27 mouse cellular contexts compared by ENCODE assay signal in genomic region chr9:120595306-120595705, GRCm38 (mm10). TPM values are rescaled to one million over a fixed set of nuclear protein-coding genes. Genes with fewer than 3 reads are reported as not detected.
A peak's percentile ranks its signal among the peaks of the same experiment; 100 is the strongest.
DNase-seq lines count a peak whose midpoint lies in the region; ATAC-seq lines count a peak whose summit lies in the region.
"Had no signal": no experiment of that assay in that cellular context is flagged by ENCODE, and none has a peak within 500 bp of the region (broad histone marks: within the 10 kb centered on the region; RNA-seq: fewer than 3 reads in every experiment).

No protein-coding gene starts in this region.

- H3K36me3 ChIP-seq in hindbrain, embryonic 16.5 days (ENCODE audit: control insufficient read depth, insufficient read depth, low read length) = no peaks in the 10 kb centered on the region
- no peaks in the 10 kb centered on the region for H3K36me3 ChIP-seq in hindbrain, embryonic 11.5 days (ENCODE audit: control insufficient read depth, insufficient read depth, low read length)
- H3K36me3 ChIP-seq in forebrain, embryonic 14.5 days (ENCODE audit: control insufficient read depth, insufficient read depth, low read length) = no peaks in the 10 kb centered on the region
- H3K36me3 ChIP-seq: heart, embryonic 13.5 days; hindbrain, embryonic 12.5 days; neural tube, embryonic 13.5 days had no signal

- no peak overlapping the region for H3K4me2 ChIP-seq in hindbrain, embryonic 16.5 days (ENCODE audit: low read length)
- no peak overlapping the region for H3K4me2 ChIP-seq in hindbrain, embryonic 11.5 days (replicated peaks; ENCODE audit: low read depth, low read length)
- 0 out of 2 replicates have a peak overlapping the region, but pooled peaks have one; percentile 3 for H3K4me2 ChIP-seq in forebrain, embryonic 14.5 days (ENCODE audit: low read length)
- H3K4me2 ChIP-seq: heart, embryonic 13.5 days; hindbrain, embryonic 12.5 days; neural tube, embryonic 13.5 days had no signal

- 0 out of 2 replicates have a peak, but pooled peaks have one; percentile 40 for ATAC-seq in hindbrain, embryonic 16.5 days
- ATAC-seq in hindbrain, embryonic 11.5 days (ENCODE audit: low FRiP score) = no peak
- 0 out of 2 replicates have a peak, but pooled peaks have one; percentile 18 for ATAC-seq in forebrain, embryonic 14.5 days
- ATAC-seq: CD4-positive, CD25-positive, alpha-beta regulatory T cell, adult 4 months had no signal

- 46% methylated on average over 4 of the region's 4 CpGs for WGBS in hindbrain, embryonic 16.5 days
- 65% methylated on average over 4 of the region's 4 CpGs for WGBS in hindbrain, embryonic 11.5 days
- 21% methylated on average over 4 of the region's 4 CpGs for WGBS in forebrain, embryonic 14.5 days

- no peaks in the 10 kb centered on the region for H3K9me3 ChIP-seq in hindbrain, embryonic 16.5 days (ENCODE audit: control insufficient read depth, low read length)
- H3K9me3 ChIP-seq in hindbrain, embryonic 11.5 days (ENCODE audit: control insufficient read depth, low read length) = no peaks in the 10 kb centered on the region
- no peaks in the 10 kb centered on the region for H3K9me3 ChIP-seq in forebrain, embryonic 14.5 days (replicated peaks; ENCODE audit: control insufficient read depth, low read length)
- H3K9me3 ChIP-seq: heart, embryonic 13.5 days; hindbrain, embryonic 12.5 days; neural tube, embryonic 13.5 days had no signal

- DNase-seq in hindbrain, embryonic 11.5 days (ENCODE audit: low spot score) = no peak
- DNase-seq in retina, postnatal 1 day = peak; percentile 25
- no peak for DNase-seq in retina, embryonic 14.5 days (ENCODE audit: low spot score)
- DNase-seq in forebrain, embryonic 14.5 days (ENCODE audit: low spot score) = peak; percentile 48
- DNase-seq in gastrocnemius, postnatal 10 days = no peak
- DNase-seq in layer of hippocampus, adult 9-10 months (ENCODE audit: low spot score) = no peak
- DNase-seq: adrenal gland, postnatal 14 days; cerebellum, adult 11-12 months; cerebellum, postnatal 36 days; heart, postnatal 10 days; kidney, adult 18-20 months; kidney, postnatal 36 days; layer of hippocampus, postnatal 36 days; liver; lung, adult 2 months; lung, postnatal 10 days; right cerebral cortex, postnatal 25 days; thymus, postnatal 14 days had no signal

- H3K4me1 ChIP-seq in hindbrain, embryonic 16.5 days (ENCODE audit: control insufficient read depth, insufficient read depth, low read depth, low read length) = no peaks in the 10 kb centered on the region; the same call in 1 of the 2 replicates
- H3K4me1 ChIP-seq in hindbrain, embryonic 11.5 days (replicated peaks; ENCODE audit: control insufficient read depth, insufficient read depth, low read length) = no peaks in the 10 kb centered on the region
- peaks cover 7% of the 10 kb centered on the region; the same call in 1 of the 2 replicates for H3K4me1 ChIP-seq in forebrain, embryonic 14.5 days (ENCODE audit: control insufficient read depth, insufficient read depth, low read length)
- H3K4me1 ChIP-seq: heart, embryonic 13.5 days had no signal

- H3K4me3 ChIP-seq in hindbrain, embryonic 16.5 days (ENCODE audit: low read length) = no peak overlapping the region
- H3K4me3 ChIP-seq in hindbrain, embryonic 11.5 days (ENCODE audit: low read depth, low read length) = no peak overlapping the region
- no peak overlapping the region for H3K4me3 ChIP-seq in forebrain, embryonic 14.5 days (ENCODE audit: low read depth, low read length)
- H3K4me3 ChIP-seq: heart, embryonic 13.5 days; hindbrain, embryonic 12.5 days; layer of hippocampus, adult 2 months; neural tube, embryonic 13.5 days had no signal

- H3K27me3 ChIP-seq in hindbrain, embryonic 16.5 days (replicated peaks; ENCODE audit: control insufficient read depth, insufficient read depth, low read length) = no peaks in the 10 kb centered on the region
- H3K27me3 ChIP-seq in hindbrain, embryonic 11.5 days (ENCODE audit: control insufficient read depth, insufficient read depth, low read length) = no peaks in the 10 kb centered on the region
- no peaks in the 10 kb centered on the region for H3K27me3 ChIP-seq in forebrain, embryonic 14.5 days (replicated peaks; ENCODE audit: control insufficient read depth, insufficient read depth, low read length)
- H3K27me3 ChIP-seq: hindbrain, embryonic 12.5 days; neural tube, embryonic 13.5 days had no signal

- H3K9ac ChIP-seq in hindbrain, embryonic 16.5 days (ENCODE audit: low read depth, low read length) = no peak overlapping the region
- no peak overlapping the region for H3K9ac ChIP-seq in hindbrain, embryonic 11.5 days (ENCODE audit: low read depth, low read length)
- no peak overlapping the region for H3K9ac ChIP-seq in forebrain, embryonic 14.5 days (ENCODE audit: low read length)
- H3K9ac ChIP-seq: heart, embryonic 13.5 days; hindbrain, embryonic 12.5 days; liver, embryonic 14.5 days; neural tube, embryonic 13.5 days had no signal

- no peak overlapping the region for H3K27ac ChIP-seq in hindbrain, embryonic 16.5 days (ENCODE audit: low read depth, low read length)
- no peak overlapping the region for H3K27ac ChIP-seq in hindbrain, embryonic 11.5 days (ENCODE audit: low read depth, low read length)
- peak overlapping the region; percentile 44 for H3K27ac ChIP-seq in forebrain, embryonic 14.5 days (ENCODE audit: low read depth, low read length)
- H3K27ac ChIP-seq: heart, embryonic 13.5 days; hindbrain, embryonic 12.5 days; layer of hippocampus, adult 2 months; liver, embryonic 14.5 days; neural tube, embryonic 13.5 days had no signal

RNA-seq across cellular contexts. Expression of gene Rpl14, which starts 24.1 kb away (rescaled TPM):
- polyA plus RNA-seq in hindbrain, embryonic 16.5 days (2015; fragmentation: Nextera tagmentation; extraction: Ambion mirVana) = 360 and 404 TPM in 2 replicates
- 822 and 883 TPM in 2 replicates for polyA plus RNA-seq in hindbrain, embryonic 11.5 days (2014; fragmentation: Nextera tagmentation; extraction: Ambion mirVana)
- 510 and 595 TPM in 2 replicates for polyA plus RNA-seq in forebrain, embryonic 14.5 days (2014; fragmentation: Nextera tagmentation; extraction: Ambion mirVana)
- total RNA-seq in gastrocnemius, postnatal 10 days (2021) = 100 to 1,000 TPM; 538 to 546 TPM

RNA-seq across cellular contexts. Expression of gene Entpd3, which starts 55.7 kb away (rescaled TPM):
- 4.5 and 4.7 TPM in 2 replicates for polyA plus RNA-seq in hindbrain, embryonic 16.5 days (2015; fragmentation: Nextera tagmentation; extraction: Ambion mirVana)
- polyA plus RNA-seq in hindbrain, embryonic 11.5 days (2014; fragmentation: Nextera tagmentation; extraction: Ambion mirVana) = 0.47 and 0.51 TPM in 2 replicates
- 1.1 and 1.5 TPM in 2 replicates for polyA plus RNA-seq in forebrain, embryonic 14.5 days (2014; fragmentation: Nextera tagmentation; extraction: Ambion mirVana)
- total RNA-seq in gastrocnemius, postnatal 10 days (2021) = 1 to 10 TPM in 1 of 2 experiments, not detected in 1; 1.7 TPM
- total RNA-seq: gastrocnemius, adult 8-10 months; heart, adult 8-10 months; heart, postnatal 10 days had no signal
- polyA plus RNA-seq: CD4-positive, CD25-positive, alpha-beta regulatory T cell, adult 4 months had no signal

Comparison
In these comparisons a context has a peak if more than half of its experiments do, and no peak if none do; other contexts are left out.
1. DNase-seq: peak in retina, postnatal 1 day (single experiment) and forebrain, embryonic 14.5 days (single experiment); none in hindbrain, embryonic 11.5 days (single experiment), retina, embryonic 14.5 days (single experiment), gastrocnemius, postnatal 10 days (single experiment) and layer of hippocampus, adult 9-10 months (single experiment).